Mouse (Mus musculus): Measurements from ENCODE around the gene Zfp831. TPM values are rescaled to one million over a fixed set of nuclear protein-coding genes. Genes with fewer than 3 reads are reported as not detected.

Zfp831 gene
- total and polyA plus RNA-seq, 3 experiments, result 0.48 to 0.99 (median 0.59) TPM

DNA sequence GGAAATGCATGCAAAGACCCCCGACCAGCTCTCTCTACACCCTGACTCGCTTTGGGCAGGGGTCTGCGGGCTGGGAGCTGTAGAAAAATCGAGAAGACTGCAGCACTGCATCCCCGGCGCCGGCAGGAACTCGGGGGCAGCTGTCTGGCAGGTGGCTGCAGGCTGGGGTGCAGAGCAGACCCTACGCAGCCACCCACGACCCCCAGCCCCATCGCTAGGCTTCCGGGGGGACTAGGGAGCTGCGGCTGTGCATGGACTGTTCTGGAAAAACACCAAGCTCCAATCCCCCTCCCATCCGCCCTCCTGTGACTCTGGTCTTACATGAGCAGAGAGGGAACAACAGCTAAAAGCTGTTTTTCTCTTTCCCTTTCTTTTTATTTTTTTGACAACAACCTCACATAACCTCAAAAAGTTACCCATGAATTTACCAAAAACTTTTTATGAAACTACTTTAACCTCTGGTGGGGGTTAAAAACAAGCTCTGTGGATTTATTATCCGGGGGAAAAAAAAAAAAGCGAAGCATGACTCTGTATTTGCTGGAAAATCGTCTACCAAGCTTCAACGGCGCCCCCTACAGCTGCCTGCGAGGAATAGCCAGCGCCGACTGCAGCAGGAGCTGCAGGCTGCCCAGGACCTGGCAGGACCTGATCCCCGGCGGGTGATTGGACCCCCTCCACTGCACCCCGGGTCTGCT lies 30.4 kb downstream of the Zfp831 start:
- Histone ChIP-seq H3K4me2 (ENCODE audit: insufficient read depth, low read depth, poor library complexity, severe bottlenecking) (peak overlapping the region; percentile 51), H3K9ac (ENCODE audit: insufficient read depth, low read depth) (no peak overlapping the region), H3K79me2 (replicated peaks; ENCODE audit: control insufficient read depth, extremely low read depth, insufficient read depth, poor library complexity, severe bottlenecking) (no peaks in the 10 kb centered on the region), H3K9me3 (replicated peaks; ENCODE audit: low read length) (no peaks in the 10 kb centered on the region), H3K36me3 (replicated peaks in 1 of 2; ENCODE audit: control insufficient read depth in 1 of 2, insufficient read depth in 1 of 2, low read length in 1 of 2) (peaks cover 0 to 8% of the 10 kb centered on the region in 2 experiments), H3K27me3 (replicated peaks) (no peaks in the 10 kb centered on the region), H3K4me3 (replicated peaks in 1 of 3; ENCODE audit: low read depth in 2 of 3, low read length in 2 of 3, poor library complexity in 1 of 3) (no peak overlapping the region), H3K27ac (ENCODE audit: insufficient read depth, low read depth) (no peak overlapping the region), H3K4me1 (ENCODE audit: control insufficient read depth in 1 of 2, insufficient read depth in 2 of 2) (no peaks in the 10 kb centered on the region)
- in situ Hi-C loops (cut with MboI; ENCODE audit: low pct_ligation_motif_present, low pct_unique_long_range_greater_than_20kb, low sequenced_read_pairs), result no loop called here
- TF ChIP-seq CHD2 (IDR thresholded peaks at IDR 0.05; ENCODE audit: low read length) (no peak), MAX (IDR thresholded peaks at IDR 0.05; ENCODE audit: low read length) (no peak), ZKSCAN1 (IDR thresholded peaks at IDR 0.05; ENCODE audit: borderline replicate concordance, low read depth, low read length) (no peak), ZC3H11A (IDR thresholded peaks at IDR 0.05; ENCODE audit: low read depth, low read length) (peak; percentile 43), IRF4 (IDR thresholded peaks at IDR 0.05; ENCODE audit: low read depth, low read length) (no peak), ETS1 (conservative IDR thresholded peaks at IDR 0.05; ENCODE audit: low read depth, low read length) (no peak), RAD21 (IDR thresholded peaks at IDR 0.05; ENCODE audit: low read depth, low read length) (peak; percentile 80), MAZ (IDR thresholded peaks at IDR 0.05; ENCODE audit: low read depth, low read length) (no peak), PAX5 (IDR thresholded peaks at IDR 0.05; ENCODE audit: low read length) (no peak), POLR2AphosphoS2 (IDR thresholded peaks at IDR 0.05; ENCODE audit: low read depth, low read length) (no peak), NRF1 (IDR thresholded peaks at IDR 0.05; ENCODE audit: low read depth, low read length) (no peak), E2F4 (IDR thresholded peaks at IDR 0.05; ENCODE audit: insufficient replicate concordance, low read depth, low read length) (no peak), UBTF (IDR thresholded peaks at IDR 0.05; ENCODE audit: low read depth, low read length) (no peak), TCF12 (IDR thresholded peaks at IDR 0.05; ENCODE audit: low read depth, low read length) (no peak), CTCF (conservative IDR thresholded peaks at IDR 0.05 in 1 of 2, IDR thresholded peaks at IDR 0.05 in 1 of 2; ENCODE audit: low read depth in 2 of 2, low read length in 2 of 2) (peak; percentile 49 to 86; a peak in 3 of 4 replicates), SMC3 (IDR thresholded peaks at IDR 0.05; ENCODE audit: low read depth, low read length) (peak; percentile 71), BHLHE40 (IDR thresholded peaks at IDR 0.05; ENCODE audit: low read depth, low read length) (no peak), MYC (IDR thresholded peaks at IDR 0.05; ENCODE audit: low read depth, low read length) (no peak), EP300 (IDR thresholded peaks at IDR 0.05; ENCODE audit: low read length) (no peak), MAFK (IDR thresholded peaks at IDR 0.05; ENCODE audit: insufficient replicate concordance, low read length) (no peak), USF2 (conservative IDR thresholded peaks at IDR 0.05; ENCODE audit: low read depth, low read length) (no peak), HCFC1 (IDR thresholded peaks at IDR 0.05; ENCODE audit: low read depth, low read length) (no peak), JUN (IDR thresholded peaks at IDR 0.05; ENCODE audit: insufficient read depth, low read depth, low read length) (no peak), NELFE (IDR thresholded peaks at IDR 0.05; ENCODE audit: low read depth, low read length) (no peak), CHD1 (IDR thresholded peaks at IDR 0.05; ENCODE audit: low read depth, low read length) (no peak), RCOR1 (conservative IDR thresholded peaks at IDR 0.05; ENCODE audit: low read depth, low read length) (no peak), MEF2A (IDR thresholded peaks at IDR 0.05; ENCODE audit: borderline replicate concordance, low read depth, low read length) (no peak), ZMIZ1 (IDR thresholded peaks at IDR 0.05; ENCODE audit: low read depth, low read length) (no peak), JUND (conservative IDR thresholded peaks at IDR 0.05; ENCODE audit: low read depth, low read length) (no peak), SIN3A (IDR thresholded peaks at IDR 0.05; ENCODE audit: low read length) (no peak), GABPA (IDR thresholded peaks at IDR 0.05; ENCODE audit: insufficient replicate concordance, low read depth, low read length) (no peak), TBP (conservative IDR thresholded peaks at IDR 0.05; ENCODE audit: low read depth, low read length) (no peak), KAT2A (IDR thresholded peaks at IDR 0.05; ENCODE audit: insufficient replicate concordance, low read length) (no peak), MXI1 (IDR thresholded peaks at IDR 0.05; ENCODE audit: low read depth, low read length) (no peak), USF1 (IDR thresholded peaks at IDR 0.05; ENCODE audit: low read depth, low read length) (no peak), POLR2A (IDR thresholded peaks at IDR 0.05; ENCODE audit: low read depth, low read length) (no peak), ZNF384 (IDR thresholded peaks at IDR 0.05; ENCODE audit: low read depth, low read length) (peak; percentile 94), ELF1 (IDR thresholded peaks at IDR 0.05; ENCODE audit: low read depth, low read length) (no peak)
- dilution Hi-C loops (cut with MboI; ENCODE audit: extremely low pct_ligation_motif_present, extremely low pct_unique_long_range_greater_than_20kb, low sequenced_read_pairs), result no loop called here
- DNase-seq (ENCODE audit: extremely low read depth), result peak; percentile 67
